Mouse (Mus musculus): Measurements from ENCODE around the gene Csrp3. TPM values are rescaled to one million over a fixed set of nuclear protein-coding genes. Genes with fewer than 3 reads are reported as not detected.

The Csrp3 gene
- total RNA-seq, 1 experiment from 2014 or later, result 4.6 TPM

GRCm38 (mm10) chr7:48875096-48875495 is 27.3 kb upstream of the Csrp3 start:
- no peak for ATAC-seq (replicated peaks in 1 of 2; ENCODE audit: insufficient read depth in 1 of 2, low FRiP score in 2 of 2, low TSS enrichment in 1 of 2, low read depth in 1 of 2, poor library complexity in 2 of 2, severe bottlenecking in 2 of 2)

- ATAC-seq (replicated peaks in 1 of 2; ENCODE audit: insufficient read depth in 1 of 2, low FRiP score in 2 of 2, low TSS enrichment in 1 of 2, low read depth in 1 of 2, poor library complexity in 2 of 2, severe bottlenecking in 2 of 2), result no peak
Measured at GRCm38 (mm10) chr7:48871292-48871691, 23.5 kb upstream of the Csrp3 start.

- no peak for ATAC-seq (replicated peaks in 1 of 2; ENCODE audit: insufficient read depth in 1 of 2, low FRiP score in 2 of 2, low TSS enrichment in 1 of 2, low read depth in 1 of 2, poor library complexity in 2 of 2, severe bottlenecking in 2 of 2)
Measured at GRCm38 (mm10) chr7:48870579-48871180, 22.8 kb upstream of the Csrp3 start.

- ATAC-seq (replicated peaks in 1 of 2; ENCODE audit: insufficient read depth in 1 of 2, low FRiP score in 2 of 2, low TSS enrichment in 1 of 2, low read depth in 1 of 2, poor library complexity in 2 of 2, severe bottlenecking in 2 of 2), result no peak
Measured at GRCm38 (mm10) chr7:48870144-48870543, 22.3 kb upstream of the Csrp3 start.

GRCm38 (mm10) chr7:48867576-48867975 is 19.7 kb upstream of the Csrp3 start:
- ATAC-seq (replicated peaks in 1 of 2; ENCODE audit: insufficient read depth in 1 of 2, low FRiP score in 2 of 2, low TSS enrichment in 1 of 2, low read depth in 1 of 2, poor library complexity in 2 of 2, severe bottlenecking in 2 of 2), result no peak

- peak in 1 of 2 experiments; percentile 24; a peak in 1 of 4 replicates for ATAC-seq (replicated peaks in 1 of 2; ENCODE audit: insufficient read depth in 1 of 2, low FRiP score in 2 of 2, low TSS enrichment in 1 of 2, low read depth in 1 of 2, poor library complexity in 2 of 2, severe bottlenecking in 2 of 2)
Measured at GRCm38 (mm10) chr7:48864671-48865458, 17.0 kb upstream of the Csrp3 start.

GRCm38 (mm10) chr7:48864199-48864598 is 16.4 kb upstream of the Csrp3 start:
- ATAC-seq (replicated peaks in 1 of 2; ENCODE audit: insufficient read depth in 1 of 2, low FRiP score in 2 of 2, low TSS enrichment in 1 of 2, low read depth in 1 of 2, poor library complexity in 2 of 2, severe bottlenecking in 2 of 2), result no peak

GRCm38 (mm10) chr7:48861796-48862195 is 14.0 kb upstream of the Csrp3 start:
- no peak for ATAC-seq (replicated peaks in 1 of 2; ENCODE audit: insufficient read depth in 1 of 2, low FRiP score in 2 of 2, low TSS enrichment in 1 of 2, low read depth in 1 of 2, poor library complexity in 2 of 2, severe bottlenecking in 2 of 2)

- ATAC-seq (replicated peaks in 1 of 2; ENCODE audit: insufficient read depth in 1 of 2, low FRiP score in 2 of 2, low TSS enrichment in 1 of 2, low read depth in 1 of 2, poor library complexity in 2 of 2, severe bottlenecking in 2 of 2), result peak; percentile 4 to 26; a peak in 2 of 4 replicates
Measured at GRCm38 (mm10) chr7:48860948-48861347, 13.1 kb upstream of the Csrp3 start.

GRCm38 (mm10) chr7:48859362-48859761 is 11.5 kb upstream of the Csrp3 start:
- peak; percentile 50 to 63 for ATAC-seq (replicated peaks in 1 of 2; ENCODE audit: insufficient read depth in 1 of 2, low FRiP score in 2 of 2, low TSS enrichment in 1 of 2, low read depth in 1 of 2, poor library complexity in 2 of 2, severe bottlenecking in 2 of 2)

- no peak for ATAC-seq (replicated peaks in 1 of 2; ENCODE audit: insufficient read depth in 1 of 2, low FRiP score in 2 of 2, low TSS enrichment in 1 of 2, low read depth in 1 of 2, poor library complexity in 2 of 2, severe bottlenecking in 2 of 2)
Measured at GRCm38 (mm10) chr7:48858257-48858656, 10.4 kb upstream of the Csrp3 start.

GRCm38 (mm10) chr7:48855461-48855860 is 7.6 kb upstream of the Csrp3 start:
- no peak for ATAC-seq (replicated peaks in 1 of 2; ENCODE audit: insufficient read depth in 1 of 2, low FRiP score in 2 of 2, low TSS enrichment in 1 of 2, low read depth in 1 of 2, poor library complexity in 2 of 2, severe bottlenecking in 2 of 2)

- ATAC-seq (replicated peaks in 1 of 2; ENCODE audit: insufficient read depth in 1 of 2, low FRiP score in 2 of 2, low TSS enrichment in 1 of 2, low read depth in 1 of 2, poor library complexity in 2 of 2, severe bottlenecking in 2 of 2), result no peak
Measured at GRCm38 (mm10) chr7:48853496-48853895, 5.7 kb upstream of the Csrp3 start.

- no peak for ATAC-seq (replicated peaks in 1 of 2; ENCODE audit: insufficient read depth in 1 of 2, low FRiP score in 2 of 2, low TSS enrichment in 1 of 2, low read depth in 1 of 2, poor library complexity in 2 of 2, severe bottlenecking in 2 of 2)
Measured at GRCm38 (mm10) chr7:48851529-48852104, 3.8 kb upstream of the Csrp3 start.

- ATAC-seq (replicated peaks in 1 of 2; ENCODE audit: insufficient read depth in 1 of 2, low FRiP score in 2 of 2, low TSS enrichment in 1 of 2, low read depth in 1 of 2, poor library complexity in 2 of 2, severe bottlenecking in 2 of 2), result no peak
Measured at GRCm38 (mm10) chr7:48846755-48847154, 1.1 kb downstream of the Csrp3 start.

- no peak for ATAC-seq (replicated peaks in 1 of 2; ENCODE audit: insufficient read depth in 1 of 2, low FRiP score in 2 of 2, low TSS enrichment in 1 of 2, low read depth in 1 of 2, poor library complexity in 2 of 2, severe bottlenecking in 2 of 2)
Measured at GRCm38 (mm10) chr7:48845213-48845973, 2.4 kb downstream of the Csrp3 start.

- ATAC-seq (replicated peaks in 1 of 2; ENCODE audit: insufficient read depth in 1 of 2, low FRiP score in 2 of 2, low TSS enrichment in 1 of 2, low read depth in 1 of 2, poor library complexity in 2 of 2, severe bottlenecking in 2 of 2), result no peak
Measured at GRCm38 (mm10) chr7:48843541-48843940, 4.3 kb downstream of the Csrp3 start.

- no peak for ATAC-seq (replicated peaks in 1 of 2; ENCODE audit: insufficient read depth in 1 of 2, low FRiP score in 2 of 2, low TSS enrichment in 1 of 2, low read depth in 1 of 2, poor library complexity in 2 of 2, severe bottlenecking in 2 of 2)
Measured at GRCm38 (mm10) chr7:48842353-48842752, 5.5 kb downstream of the Csrp3 start.

Data from hematopoietic stem cell, adult 5-6 weeks (primary cell).